Mouse (Mus musculus): ENCODE measurements at regions not wholly inside any gene's neighbourhood (a gene's known extent, or its start where the extent isn't known, plus 50 kb on each side); places are given as distances from the start of the nearest gene placed in this dataset.

DNA sequence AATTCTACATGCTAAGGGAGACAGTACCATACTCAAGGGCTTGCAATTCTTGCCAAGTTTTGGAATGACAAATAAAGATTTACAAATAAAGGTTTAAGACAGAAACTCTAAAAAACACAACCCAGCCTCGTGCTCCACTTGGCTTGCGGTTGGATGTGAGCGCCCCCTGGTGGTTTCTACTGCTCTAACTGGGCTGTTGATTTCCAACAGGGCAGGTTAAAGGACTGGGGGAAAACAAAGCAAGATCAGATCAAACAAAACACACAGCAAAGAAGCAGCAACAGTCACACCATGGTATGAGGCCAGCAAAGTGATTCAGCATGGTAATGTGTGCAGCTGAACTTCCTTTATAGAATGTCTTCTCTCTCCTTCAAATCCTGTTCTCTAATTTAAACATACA, 339.2 kb downstream of the Adam3 start:
- in situ Hi-C loops (cut with MboI; ENCODE audit: low pct_unique_long_range_greater_than_20kb in 1 of 2, low sequenced_read_pairs in 2 of 2, unreplicated experiment in 1 of 2), result no loop called here

- in situ Hi-C loops (cut with MboI; ENCODE audit: low pct_unique_long_range_greater_than_20kb in 1 of 2, low sequenced_read_pairs in 2 of 2, unreplicated experiment in 1 of 2), result no loop called here
Observed at GRCm38 (mm10) chr8:24383963-24384435, 341.7 kb downstream of the Adam3 start.

- in situ Hi-C loops (cut with MboI; ENCODE audit: low pct_unique_long_range_greater_than_20kb in 1 of 2, low sequenced_read_pairs in 2 of 2, unreplicated experiment in 1 of 2), result no loop called here
Observed at GRCm38 (mm10) chr8:24383130-24383962, 342.3 kb downstream of the Adam3 start.

DNA sequence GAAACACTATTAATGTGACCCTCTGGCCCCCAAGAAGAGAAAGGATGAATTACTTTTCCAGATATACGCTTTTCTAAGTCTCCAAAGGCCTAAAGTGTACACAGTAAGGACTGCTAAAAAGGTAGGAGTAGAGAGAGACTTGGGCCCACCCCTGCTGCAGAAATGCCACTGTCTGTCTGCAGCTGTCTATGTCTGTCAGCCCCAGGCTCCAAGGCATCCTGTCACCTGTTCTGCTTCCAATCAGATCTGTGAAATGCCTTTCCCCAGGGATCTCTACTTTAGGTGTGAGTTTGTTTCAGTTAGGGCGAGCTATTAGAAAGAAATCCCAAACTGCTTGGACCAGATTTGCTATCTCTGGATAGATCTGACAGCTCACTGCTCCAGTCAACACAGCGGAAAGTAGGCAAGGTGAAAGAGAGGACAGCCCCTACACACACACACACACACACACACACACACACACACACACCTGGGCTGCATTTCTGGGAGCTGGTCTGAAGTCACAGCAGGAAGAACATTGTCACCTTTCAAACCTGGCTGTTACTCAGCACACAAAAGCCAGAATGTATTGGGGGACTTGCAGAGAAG, 343.9 kb downstream of the Adam3 start:
- in situ Hi-C loops (cut with MboI; ENCODE audit: low pct_unique_long_range_greater_than_20kb in 1 of 2, low sequenced_read_pairs in 2 of 2, unreplicated experiment in 1 of 2), result no loop called here

GRCm38 (mm10) chr8:24378070-24378469, 347.6 kb downstream of the Adam3 start:
- in situ Hi-C loops (cut with MboI; ENCODE audit: low pct_unique_long_range_greater_than_20kb in 1 of 2, low sequenced_read_pairs in 2 of 2, unreplicated experiment in 1 of 2), result loop anchor here in 1 of 2 experiments (10.0 kb wide), 1 partner anchor 103 kb away; no protein-coding TSS in a partner anchor

GRCm38 (mm10) chr8:24376846-24377245, 348.8 kb downstream of the Adam3 start:
- in situ Hi-C loops (cut with MboI; ENCODE audit: low pct_unique_long_range_greater_than_20kb in 1 of 2, low sequenced_read_pairs in 2 of 2, unreplicated experiment in 1 of 2), result loop anchor here in 1 of 2 experiments (10.0 kb wide), 1 partner anchor 102 kb away; no protein-coding TSS in a partner anchor

GRCm38 (mm10) chr8:24374503-24374902, 351.1 kb downstream of the Adam3 start:
- in situ Hi-C loops (cut with MboI; ENCODE audit: low pct_unique_long_range_greater_than_20kb in 1 of 2, low sequenced_read_pairs in 2 of 2, unreplicated experiment in 1 of 2), result loop anchor here in 1 of 2 experiments (10.0 kb wide), 1 partner anchor 100 kb away; no protein-coding TSS in a partner anchor

GRCm38 (mm10) chr8:24372068-24372467, 353.6 kb downstream of the Adam3 start:
- in situ Hi-C loops (cut with MboI; ENCODE audit: low pct_unique_long_range_greater_than_20kb in 1 of 2, low sequenced_read_pairs in 2 of 2, unreplicated experiment in 1 of 2), result loop anchor here in 1 of 2 experiments (10.0 kb wide), 1 partner anchor 97 kb away; no protein-coding TSS in a partner anchor

DNA sequence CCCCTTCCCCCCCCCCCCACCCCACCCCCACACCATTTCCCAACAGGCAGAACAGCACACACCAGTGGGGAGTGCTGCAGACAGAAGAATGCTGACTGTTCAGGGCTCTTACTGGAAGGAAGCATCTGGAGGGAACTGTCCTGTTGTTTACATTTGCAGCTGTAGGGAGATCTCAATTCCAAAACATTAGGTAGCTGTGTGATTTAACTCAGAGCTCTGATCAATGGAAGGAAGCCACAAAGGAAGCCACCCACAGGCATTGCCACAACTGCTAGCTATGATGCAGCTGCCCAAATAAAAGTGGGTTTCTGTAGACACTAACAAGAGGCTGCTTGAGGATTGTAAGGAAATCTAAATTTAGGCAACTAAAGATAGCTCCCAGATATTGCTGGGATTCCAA, 359.7 kb downstream of the Adam3 start:
- in situ Hi-C loops (cut with MboI; ENCODE audit: low pct_unique_long_range_greater_than_20kb in 1 of 2, low sequenced_read_pairs in 2 of 2, unreplicated experiment in 1 of 2), result no loop called here

DNA sequence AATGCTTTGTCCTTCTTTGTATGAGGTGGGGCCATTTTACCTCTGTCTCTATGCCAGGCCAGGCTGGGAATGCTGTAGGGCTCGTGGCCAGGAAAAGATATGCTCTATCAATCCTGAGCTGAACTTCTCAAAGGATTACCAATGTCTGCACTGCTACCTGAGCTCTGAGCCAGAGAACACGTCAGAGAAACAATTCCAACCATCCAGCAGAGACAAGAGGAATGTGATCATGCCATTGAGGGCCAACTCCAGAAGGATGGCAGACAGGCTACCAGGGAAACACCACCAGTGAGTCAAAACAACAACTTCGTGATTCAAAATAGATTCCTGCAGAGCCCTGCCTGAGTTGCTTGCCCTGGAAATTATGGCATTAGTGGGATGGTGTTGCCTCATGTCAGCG, 361.0 kb downstream of the Adam3 start:
- in situ Hi-C loops (cut with MboI; ENCODE audit: low pct_unique_long_range_greater_than_20kb in 1 of 2, low sequenced_read_pairs in 2 of 2, unreplicated experiment in 1 of 2), result no loop called here

DNA sequence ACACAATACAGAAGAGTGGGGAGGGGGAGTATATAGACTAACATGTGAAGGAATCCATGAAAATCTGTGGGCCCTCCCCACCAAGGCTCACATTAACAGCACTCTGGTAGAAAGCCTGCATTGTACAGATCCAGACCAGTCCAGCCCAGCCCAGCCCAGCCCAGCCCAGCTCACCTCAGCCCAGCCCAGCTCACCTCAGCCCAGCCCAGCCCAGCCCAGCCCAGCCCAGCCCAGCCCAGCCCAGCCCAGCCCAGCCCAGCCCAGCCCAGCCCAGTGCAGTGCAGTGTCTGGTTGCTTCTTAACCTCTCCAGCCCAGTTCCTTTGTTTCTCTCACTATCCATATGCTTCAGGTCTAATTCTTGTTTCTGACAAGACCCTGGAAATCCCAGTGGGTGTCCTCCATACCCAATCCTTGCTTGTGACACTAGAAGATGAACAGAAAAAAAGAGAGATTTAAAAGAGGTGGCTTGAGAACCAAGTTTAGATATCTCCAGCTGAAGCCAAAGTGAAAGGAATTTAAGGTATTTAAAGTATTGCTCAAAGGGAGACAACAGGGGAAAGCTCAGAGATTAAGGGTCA, 366.5 kb downstream of the Adam3 start:
- in situ Hi-C loops (cut with MboI; ENCODE audit: low pct_unique_long_range_greater_than_20kb in 1 of 2, low sequenced_read_pairs in 2 of 2, unreplicated experiment in 1 of 2), result no loop called here

- in situ Hi-C loops (cut with MboI; ENCODE audit: low pct_unique_long_range_greater_than_20kb in 1 of 2, low sequenced_read_pairs in 2 of 2, unreplicated experiment in 1 of 2), result no loop called here
Observed at GRCm38 (mm10) chr8:24355146-24355545, 370.5 kb downstream of the Adam3 start.

GRCm38 (mm10) chr8:24353842-24354241, 371.8 kb downstream of the Adam3 start:
- in situ Hi-C loops (cut with MboI; ENCODE audit: low pct_unique_long_range_greater_than_20kb in 1 of 2, low sequenced_read_pairs in 2 of 2, unreplicated experiment in 1 of 2), result no loop called here

- in situ Hi-C loops (cut with MboI; ENCODE audit: low pct_unique_long_range_greater_than_20kb in 1 of 2, low sequenced_read_pairs in 2 of 2, unreplicated experiment in 1 of 2), result no loop called here
Observed at GRCm38 (mm10) chr8:24352322-24352721, 373.3 kb downstream of the Adam3 start.

DNA sequence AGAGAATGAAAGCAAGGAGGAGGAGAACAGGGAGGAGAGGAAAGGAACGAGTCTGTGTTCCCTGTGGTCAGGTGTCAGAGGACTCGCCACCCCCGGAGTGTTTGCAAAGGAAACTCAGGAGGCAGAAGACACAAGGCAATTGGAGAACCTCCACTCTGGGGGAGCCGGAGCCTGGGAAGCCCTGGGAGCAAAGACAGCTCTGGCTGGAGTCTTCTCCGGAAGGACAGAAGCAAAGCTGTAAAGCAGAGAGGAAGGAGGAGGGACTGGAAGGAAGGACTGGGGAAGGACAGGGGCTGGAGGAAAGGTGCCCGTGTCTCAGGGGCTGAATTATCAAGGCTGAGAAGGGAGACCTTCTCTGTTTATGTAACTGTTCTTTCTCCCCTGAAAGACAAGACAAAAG, 373.9 kb downstream of the Adam3 start:
- in situ Hi-C loops (cut with MboI; ENCODE audit: low pct_unique_long_range_greater_than_20kb in 1 of 2, low sequenced_read_pairs in 2 of 2, unreplicated experiment in 1 of 2), result no loop called here

- in situ Hi-C loops (cut with MboI; ENCODE audit: low pct_unique_long_range_greater_than_20kb in 1 of 2, low sequenced_read_pairs in 2 of 2, unreplicated experiment in 1 of 2), result no loop called here
Observed at GRCm38 (mm10) chr8:24346390-24347113, 379.1 kb downstream of the Adam3 start.

- in situ Hi-C loops (cut with MboI; ENCODE audit: low pct_unique_long_range_greater_than_20kb in 1 of 2, low sequenced_read_pairs in 2 of 2, unreplicated experiment in 1 of 2), result no loop called here
Observed at GRCm38 (mm10) chr8:24338694-24339093, 387.0 kb downstream of the Adam3 start.

- in situ Hi-C loops (cut with MboI; ENCODE audit: low pct_unique_long_range_greater_than_20kb in 1 of 2, low sequenced_read_pairs in 2 of 2, unreplicated experiment in 1 of 2), result no loop called here
Observed at GRCm38 (mm10) chr8:24337635-24338034, 388.0 kb downstream of the Adam3 start.

DNA sequence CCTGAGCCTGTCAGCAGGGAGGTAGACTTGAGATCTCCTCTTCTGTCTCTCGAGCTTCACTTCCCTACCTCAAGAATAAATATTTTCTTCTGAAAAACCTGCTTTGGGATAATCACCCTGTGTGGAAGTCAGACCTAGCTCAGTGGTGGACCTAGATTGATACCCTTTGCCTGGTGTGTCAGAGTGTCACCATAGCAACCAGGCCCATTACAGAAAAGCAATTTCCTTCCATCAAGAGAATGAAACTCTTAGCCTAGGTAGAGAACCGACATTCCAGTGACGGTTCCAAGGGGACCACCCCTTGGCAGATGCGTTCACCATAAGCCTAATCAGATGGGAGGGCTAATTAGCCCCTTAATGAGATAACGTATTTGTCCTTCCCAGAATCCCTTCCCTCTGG, 389.9 kb downstream of the Adam3 start:
- in situ Hi-C loops (cut with MboI; ENCODE audit: low pct_unique_long_range_greater_than_20kb in 1 of 2, low sequenced_read_pairs in 2 of 2, unreplicated experiment in 1 of 2), result no loop called here

Measured in mouse embryonic stem cell (cell line).